Mouse (Mus musculus) embryonic facial prominence, embryonic 13.5 days (tissue): Measurements from ENCODE around the gene Alg12. TPM values are rescaled to one million over a fixed set of nuclear protein-coding genes. Genes with fewer than 3 reads are reported as not detected.

Experiments used
- polyA plus RNA-seq: library from polyadenylated mRNA; unstranded; fragments of >200 nt; fragmentation: Nextera tagmentation; extraction: Ambion mirVana; gene quantifications from 2 replicates; pipeline ENCODE4 v1.2.1, GENCODE M21; 2015

Gene Alg12
- polyA plus RNA-seq, 1 experiment from 2014 or later, result 12.2 TPM

Other genes with a start within 250 kb of the Alg12 start
- not detected in 2 replicates for gene Zdhhc25, start 219.0 kb downstream of the Alg12 start, polyA plus RNA-seq
- gene Brd1, start 85.1 kb downstream of the Alg12 start, polyA plus RNA-seq, result 25.5 and 30.1 TPM in 2 replicates
- gene Zbed4, start 67.7 kb downstream of the Alg12 start, polyA plus RNA-seq, result 13.8 and 16.4 TPM in 2 replicates
- gene Creld2, start 328 bp upstream of the Alg12 start, polyA plus RNA-seq, result 74.7 and 87.3 TPM in 2 replicates
- gene Pim3, start 42.9 kb upstream of the Alg12 start, polyA plus RNA-seq, result 48.7 and 52.9 TPM in 2 replicates
- gene Ttll8, start 135.1 kb upstream of the Alg12 start, polyA plus RNA-seq, result not detected in 2 replicates
- 0.24 and 0.33 TPM in 2 replicates for gene Mlc1, start 159.7 kb upstream of the Alg12 start, polyA plus RNA-seq
- gene Mov10l1, start 163.6 kb upstream of the Alg12 start, polyA plus RNA-seq, result not detected in 2 replicates
- gene Panx2, start 240.4 kb upstream of the Alg12 start, polyA plus RNA-seq, result 0.69 and 0.96 TPM in 2 replicates